Mouse (Mus musculus) megakaryocyte, adult 5-6 weeks (primary cell): ENCODE data around the gene Gm21776. TPM values are rescaled to one million over a fixed set of nuclear protein-coding genes. Genes with fewer than 3 reads are reported as not detected.
"Not testable (repeated sequence)": the region's sequence is repeated elsewhere in the genome, so short reads cannot be mapped to it uniquely, and the experiment has no call there.

ENCODE experiments used
- ATAC-seq: 2 replicates; pipeline ENCODE4 v1.8.0; 2016; ENCODE audit warnings: mild to moderate bottlenecking, inconsistent platforms; ENCODE audit not compliant: poor library complexity, severe bottlenecking
- total RNA-seq, 2 experiments: library from RNA; stranded (forward) in 1 of 2; stranded (reverse) in 1 of 2; fragments of 153-499, 151-499 nt in 1 of 2; fragments of 221-1000, 200-1000 nt in 1 of 2; gene quantifications; 2 replicates each; pipeline versions ENCODE4 v1.2.3 to v1.2.4; 2015 to 2017

Gm21776 gene
- total RNA-seq (2015) (not detected in 2 replicates), total RNA-seq (2017) (not detected in 2 replicates)

DNA sequence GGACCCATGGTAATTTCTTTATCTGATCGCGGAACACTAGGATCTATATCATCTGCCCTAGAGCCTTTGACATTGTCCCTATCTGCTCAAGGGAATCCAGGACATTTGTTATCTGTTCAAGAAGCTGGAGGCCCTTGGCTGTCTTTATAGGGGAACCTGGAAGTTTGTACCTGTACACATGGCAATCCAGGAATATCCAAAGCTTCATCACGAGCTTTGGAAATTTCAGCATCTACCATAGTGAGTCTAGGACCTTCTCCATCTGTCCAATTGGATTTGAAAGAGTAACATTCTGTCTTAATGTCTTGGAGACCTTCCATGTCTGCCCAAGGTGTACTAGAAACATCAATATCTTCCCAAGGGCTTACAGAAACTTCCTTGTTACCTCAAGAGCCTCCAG, at the start of gene Gm21776:
Gm21776 (plus strand) TSS at position 301 of the 400 bp plus-strand sequence.
- not testable (repeated sequence) for ATAC-seq
